Mouse (Mus musculus) testis, adult 2 months (tissue): ENCODE measurements around the gene Pde11a.

Experiments used
- CTCF ChIP-seq: fragments of 200-500 bp; IDR thresholded peaks from 2 replicates; pipeline ENCODE4 v1.5.1; 2012; ENCODE audit warnings: low read depth, mild to moderate bottlenecking, inconsistent platforms, low read length, moderate library complexity; ENCODE audit not compliant: control insufficient read depth, insufficient read depth, insufficient replicate concordance
- POLR2A ChIP-seq: fragments of 200-500 bp; IDR thresholded peaks from 2 replicates; pipeline ENCODE4 v1.6.1; 2012; ENCODE audit warnings: low read depth, mild to moderate bottlenecking, inconsistent platforms, low read length, moderate library complexity; ENCODE audit not compliant: control insufficient read depth

DNA sequence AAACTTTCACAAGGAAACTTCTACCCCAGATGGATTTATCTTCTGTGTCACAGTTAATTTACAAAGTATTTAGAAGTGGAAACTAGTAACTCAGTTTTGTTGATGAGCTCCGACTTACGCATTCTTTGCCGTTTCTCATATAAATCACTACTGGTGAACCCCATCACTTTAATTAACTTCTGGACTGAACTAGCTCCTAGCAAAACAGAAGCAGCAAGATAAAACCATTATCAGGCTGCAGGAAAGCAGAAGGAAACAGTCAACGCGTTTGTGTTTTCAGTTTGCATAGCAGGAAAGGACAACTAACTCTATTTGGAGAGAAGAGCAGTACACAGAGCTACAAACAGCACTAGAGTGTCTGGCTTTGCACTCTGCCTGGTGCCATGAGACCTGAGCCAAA, 220.1 kb downstream of the Pde11a start:
- TF ChIP-seq CTCF: no peak
- TF ChIP-seq POLR2A: no peak
